Mouse (Mus musculus) MEL (cell line): Measurements from ENCODE around the gene H2-Eb1. TPM values are rescaled to one million over a fixed set of nuclear protein-coding genes. Genes with fewer than 3 reads are reported as not detected.

ENCODE experiments used
- DNase-seq: peaks from one replicate; pipeline ENCODE4 v3.0.0; 2011; ENCODE audit warnings: low read depth, low spot score
- H3K27ac ChIP-seq: 2 replicates; pipeline ENCODE4 v1.5.1; 2012; ENCODE audit warnings: low read depth, mild to moderate bottlenecking, control low read depth, low read length, moderate library complexity; ENCODE audit not compliant: control insufficient read depth
- H3K27me3 ChIP-seq, 2 experiments: fragments of 150-350 bp in 1 of 2; sonication (generic) in 1 of 2; 2 replicates each; pipeline ENCODE4 v1.6.1; 2012; ENCODE audit warnings: low read length in 2 of 2, mild to moderate bottlenecking in 2 of 2, improper control_type of control experiment in 1 of 2, moderate library complexity in 1 of 2; ENCODE audit not compliant: insufficient read depth in 2 of 2, control insufficient read depth in 1 of 2
- H3K36me3 ChIP-seq, 2 experiments: 2 replicates each; pipeline ENCODE4 v1.6.1; 2012 to 2014; ENCODE audit warnings: low read length in 2 of 2, improper control_type of control experiment in 1 of 2, inconsistent platforms in 1 of 2, mild to moderate bottlenecking in 1 of 2; ENCODE audit not compliant: insufficient read depth in 2 of 2, control insufficient read depth in 1 of 2
- H3K4me1 ChIP-seq, 2 experiments: fragments of 150-350 bp in 1 of 2; sonication (generic) in 1 of 2; 2 replicates each; pipeline ENCODE4 v1.6.1; 2012; ENCODE audit warnings: low read length in 2 of 2, improper control_type of control experiment in 1 of 2, mild to moderate bottlenecking in 1 of 2; ENCODE audit not compliant: insufficient read depth in 2 of 2, control insufficient read depth in 1 of 2
- H3K4me3 ChIP-seq, 2 experiments: fragments of 150-350 bp in 1 of 2; sonication (generic) in 1 of 2; 2 replicates each; pipeline ENCODE4 v1.5.1; 2012; ENCODE audit warnings: low read depth in 2 of 2, low read length in 2 of 2, mild to moderate bottlenecking in 2 of 2, moderate library complexity in 2 of 2, control low read depth in 1 of 2, improper control_type of control experiment in 1 of 2; ENCODE audit not compliant: control insufficient read depth in 1 of 2, insufficient read depth in 1 of 2
- H3K79me2 ChIP-seq: 2 replicates; pipeline ENCODE4 v1.6.1; 2012; ENCODE audit warnings: mild to moderate bottlenecking, low read length, moderate library complexity; ENCODE audit not compliant: control insufficient read depth, poor library complexity, insufficient read depth
- H3K9ac ChIP-seq: 2 replicates; pipeline ENCODE4 v1.6.1; 2012; ENCODE audit warnings: low read depth, mild to moderate bottlenecking, control low read depth, low read length, moderate library complexity; ENCODE audit not compliant: control insufficient read depth, poor library complexity, severe bottlenecking
- H3K9me3 ChIP-seq: fragments of 150-350 bp; sonication (generic); replicated peaks from 2 replicates; pipeline ENCODE4 v1.6.1; 2012; ENCODE audit warnings: mild to moderate bottlenecking, low read length, improper control_type of control experiment, moderate library complexity; ENCODE audit not compliant: insufficient read depth
- BHLHE40 ChIP-seq: IDR thresholded peaks from 2 replicates; pipeline ENCODE4 v1.6.1; 2012; ENCODE audit warnings: low read depth, mild to moderate bottlenecking, inconsistent platforms, low read length, improper control_type of control experiment, borderline replicate concordance
- CHD1 ChIP-seq: IDR thresholded peaks from 2 replicates; pipeline ENCODE4 v1.6.1; 2012; ENCODE audit warnings: low read depth, mild to moderate bottlenecking, inconsistent platforms, low read length, improper control_type of control experiment
- CTCF ChIP-seq, 3 experiments: IDR thresholded peaks in 2 of 3; conservative IDR thresholded peaks in 1 of 3; 2 replicates each; pipeline ENCODE4 v1.5.1; 2011 to 2012; ENCODE audit warnings: low read length in 3 of 3, low read depth in 2 of 3, mild to moderate bottlenecking in 2 of 3, improper control_type of control experiment in 1 of 3, inconsistent platforms in 1 of 3, mixed read lengths in 1 of 3, moderate library complexity in 1 of 3; ENCODE audit not compliant: control insufficient read depth in 1 of 3, insufficient read depth in 1 of 3, poor library complexity in 1 of 3, severe bottlenecking in 1 of 3
- E2F4 ChIP-seq: IDR thresholded peaks from 2 replicates; pipeline ENCODE4 v1.6.1; 2011; ENCODE audit warnings: low read depth, low read length, improper control_type of control experiment, borderline replicate concordance
- EP300 ChIP-seq, 2 experiments: IDR thresholded peaks; 2 replicates each; pipeline ENCODE4 v1.6.1; 2011; ENCODE audit warnings: improper control_type of control experiment in 2 of 2, low read length in 2 of 2, low read depth in 1 of 2, mild to moderate bottlenecking in 1 of 2
- ETS1 ChIP-seq: IDR thresholded peaks from 2 replicates; pipeline ENCODE4 v1.6.1; 2012; ENCODE audit warnings: low read depth, mild to moderate bottlenecking, inconsistent platforms, low read length, improper control_type of control experiment, moderate library complexity
- GABPA ChIP-seq: IDR thresholded peaks from 2 replicates; pipeline ENCODE4 v1.6.1; 2012; ENCODE audit warnings: low read depth, mild to moderate bottlenecking, inconsistent platforms, low read length, improper control_type of control experiment, moderate library complexity
- HCFC1 ChIP-seq: IDR thresholded peaks from 2 replicates; pipeline ENCODE4 v1.6.1; 2012; ENCODE audit warnings: low read depth, mild to moderate bottlenecking, inconsistent platforms, low read length, improper control_type of control experiment, moderate library complexity
- KAT2A ChIP-seq: conservative IDR thresholded peaks from 2 replicates; pipeline ENCODE4 v1.6.1; 2012; ENCODE audit warnings: low read depth, low read length, improper control_type of control experiment, inconsistent platforms
- MAFK ChIP-seq: IDR thresholded peaks from 2 replicates; pipeline ENCODE4 v1.6.1; 2011; ENCODE audit warnings: low read depth, mild to moderate bottlenecking, low read length, improper control_type of control experiment, borderline replicate concordance
- MAX ChIP-seq: IDR thresholded peaks from 2 replicates; pipeline ENCODE4 v1.6.1; 2011; ENCODE audit warnings: low read length, improper control_type of control experiment
- MAZ ChIP-seq: IDR thresholded peaks from 2 replicates; pipeline ENCODE4 v1.6.1; 2012; ENCODE audit warnings: low read depth, mild to moderate bottlenecking, inconsistent platforms, low read length, improper control_type of control experiment
- MEF2A ChIP-seq: IDR thresholded peaks from 2 replicates; pipeline ENCODE4 v1.6.1; 2014; ENCODE audit warnings: low read depth, mild to moderate bottlenecking, inconsistent platforms, low read length, improper control_type of control experiment; ENCODE audit not compliant: poor library complexity, insufficient replicate concordance, severe bottlenecking; ENCODE audit errors: extremely low read depth
- MXI1 ChIP-seq: IDR thresholded peaks from 2 replicates; pipeline ENCODE4 v1.6.1; 2011; ENCODE audit warnings: mild to moderate bottlenecking, low read depth, low read length, improper control_type of control experiment
- MYB ChIP-seq: IDR thresholded peaks from 2 replicates; pipeline ENCODE4 v1.6.1; 2011; ENCODE audit warnings: mild to moderate bottlenecking, low read depth, low read length, improper control_type of control experiment
- MYC ChIP-seq: IDR thresholded peaks from 2 replicates; pipeline ENCODE4 v1.6.1; 2011; ENCODE audit warnings: low read depth, mild to moderate bottlenecking, low read length, improper control_type of control experiment, moderate library complexity
- NELFE ChIP-seq: IDR thresholded peaks from 2 replicates; pipeline ENCODE4 v1.6.1; 2011; ENCODE audit warnings: low read depth, low read length, improper control_type of control experiment
- NRF1 ChIP-seq: IDR thresholded peaks from 2 replicates; pipeline ENCODE4 v1.6.1; 2014; ENCODE audit warnings: low read depth, mild to moderate bottlenecking, inconsistent platforms, low read length, improper control_type of control experiment, moderate library complexity; ENCODE audit not compliant: poor library complexity, insufficient read depth, severe bottlenecking
- POLR2A ChIP-seq, 2 experiments: IDR thresholded peaks; 2 replicates each; pipeline ENCODE4 v1.6.1; 2011 to 2012; ENCODE audit warnings: low read length in 2 of 2, mild to moderate bottlenecking in 2 of 2, control low read depth in 1 of 2, improper control_type of control experiment in 1 of 2, low read depth in 1 of 2, moderate library complexity in 1 of 2; ENCODE audit not compliant: control insufficient read depth in 1 of 2, insufficient read depth in 1 of 2, poor library complexity in 1 of 2
- POLR2AphosphoS2 ChIP-seq: IDR thresholded peaks from 2 replicates; pipeline ENCODE4 v1.6.1; 2011; ENCODE audit warnings: low read length, improper control_type of control experiment
- RAD21 ChIP-seq: IDR thresholded peaks from 2 replicates; pipeline ENCODE4 v1.6.1; 2011; ENCODE audit warnings: mild to moderate bottlenecking, low read depth, low read length, improper control_type of control experiment
- SIN3A ChIP-seq: IDR thresholded peaks from 2 replicates; pipeline ENCODE4 v1.6.1; 2012; ENCODE audit warnings: low read length, improper control_type of control experiment, inconsistent platforms
- TAL1 ChIP-seq: IDR thresholded peaks from 2 replicates; pipeline ENCODE4 v1.6.1; 2012; ENCODE audit warnings: mild to moderate bottlenecking, inconsistent platforms, low read length, moderate library complexity, mixed read lengths
- TBP ChIP-seq: IDR thresholded peaks from 2 replicates; pipeline ENCODE4 v1.8.0; 2011; ENCODE audit warnings: low read depth, low read length, improper control_type of control experiment
- TCF12 ChIP-seq: IDR thresholded peaks from 2 replicates; pipeline ENCODE4 v1.6.1; 2014; ENCODE audit warnings: low read depth, mild to moderate bottlenecking, inconsistent platforms, low read length, improper control_type of control experiment, moderate library complexity
- UBTF ChIP-seq: IDR thresholded peaks from 2 replicates; pipeline ENCODE4 v1.6.1; 2012; ENCODE audit warnings: low read depth, mild to moderate bottlenecking, inconsistent platforms, low read length, improper control_type of control experiment, moderate library complexity, borderline replicate concordance; ENCODE audit not compliant: insufficient read depth
- USF2 ChIP-seq, 2 experiments: IDR thresholded peaks; 2 replicates each; pipeline ENCODE4 v1.6.1; 2011 to 2012; ENCODE audit warnings: improper control_type of control experiment in 2 of 2, low read length in 2 of 2, borderline replicate concordance in 1 of 2, inconsistent platforms in 1 of 2, low read depth in 1 of 2, mild to moderate bottlenecking in 1 of 2; ENCODE audit not compliant: insufficient read depth in 1 of 2
- ZKSCAN1 ChIP-seq: IDR thresholded peaks from 2 replicates; pipeline ENCODE4 v1.6.1; 2012; ENCODE audit warnings: low read depth, mild to moderate bottlenecking, inconsistent platforms, low read length, improper control_type of control experiment, moderate library complexity
- polyA plus RNA-seq, 2 experiments: library from polyadenylated mRNA; stranded (reverse) in 1 of 2; unstranded in 1 of 2; fragments of >175 nt in 1 of 2; fragments of >200 nt in 1 of 2; gene quantifications; 2 replicates each; pipeline versions ENCODE4 v1.2.1 to v1.2.4; 2012; ENCODE audit warnings: low replicate concordance in 2 of 2, low read depth in 1 of 2; ENCODE audit not compliant: insufficient read length in 2 of 2, insufficient read depth in 1 of 2, missing spikeins in 1 of 2
- total RNA-seq: library from RNA; depleted of rRNA; stranded (reverse); fragments of 300-350 nt; gene quantifications from 2 replicates; pipeline ENCODE4 v1.2.3, GENCODE M21; 2012

The H2-Eb1 gene
- total and polyA plus RNA-seq, 3 experiments = 0.07 to 0.15 TPM; not detected in 1

GRCm38 (mm10) chr17:34264452-34265351 is 41.0 kb upstream of the H2-Eb1 start:
- Histone ChIP-seq H3K4me3 (no peak overlapping the region), H3K4me1 (no peaks in the 10 kb centered on the region), H3K27ac (no peak overlapping the region), H3K36me3 (no peaks in the 10 kb centered on the region)
- TF ChIP-seq UBTF (no peak), USF2 (IDR thresholded peaks at IDR 0.05; ENCODE audit: borderline replicate concordance in 1 of 2, insufficient read depth in 1 of 2, low read depth in 1 of 2, low read length in 2 of 2) (no peak), CHD1 (no peak), MYB (no peak), MYC (no peak), TCF12 (no peak), SIN3A (no peak), MEF2A (no peak), NRF1 (no peak), EP300 (IDR thresholded peaks at IDR 0.05; ENCODE audit: low read depth in 1 of 2, low read length in 2 of 2) (no peak), GABPA (no peak), TAL1 (no peak), MXI1 (no peak), MAFK (no peak), MAZ (no peak)
- TF ChIP-seq, all 39 proteins: peak for 0
- H3K9ac ChIP-seq = no peak overlapping the region
- H3K9me3 ChIP-seq = no peaks in the 10 kb centered on the region
- no peaks in the 10 kb centered on the region for H3K79me2 ChIP-seq
- no peaks in the 10 kb centered on the region for H3K27me3 ChIP-seq
- DNase-seq = no peak

GRCm38 (mm10) chr17:34268262-34268661 is 37.4 kb upstream of the H2-Eb1 start:
- Histone ChIP-seq H3K79me2 (no peaks in the 10 kb centered on the region), H3K4me3 (no peak overlapping the region), H3K4me1 (no peaks in the 10 kb centered on the region), H3K27ac (no peak overlapping the region), H3K36me3 (no peaks in the 10 kb centered on the region), H3K27me3 (no peaks in the 10 kb centered on the region), H3K9me3 (no peaks in the 10 kb centered on the region), H3K9ac (no peak overlapping the region)
- DNase-seq = no peak
- no peak for TF ChIP-seq MYC
- no peak for TF ChIP-seq NELFE
- TF ChIP-seq BHLHE40 = no peak
- TF ChIP-seq KAT2A = no peak
- TF ChIP-seq POLR2AphosphoS2 = no peak
- no peak for TF ChIP-seq CTCF (IDR thresholded peaks at IDR 0.05 in 2 of 3, conservative IDR thresholded peaks at IDR 0.05 in 1 of 3; ENCODE audit: control insufficient read depth in 1 of 3, insufficient read depth in 1 of 3, low read depth in 2 of 3, low read length in 3 of 3, poor library complexity in 1 of 3, severe bottlenecking in 1 of 3)
- TF ChIP-seq E2F4 = no peak
- no peak for TF ChIP-seq MAZ
- no peak for TF ChIP-seq GABPA
- no peak for TF ChIP-seq TBP
- TF ChIP-seq USF2 (IDR thresholded peaks at IDR 0.05; ENCODE audit: borderline replicate concordance in 1 of 2, insufficient read depth in 1 of 2, low read depth in 1 of 2, low read length in 2 of 2) = no peak
- TF ChIP-seq RAD21 = no peak
- no peak for TF ChIP-seq HCFC1
- TF ChIP-seq ETS1 = no peak
- no peak for TF ChIP-seq ZKSCAN1
- no peak for TF ChIP-seq MAX
- TF ChIP-seq POLR2A (IDR thresholded peaks at IDR 0.05; ENCODE audit: control insufficient read depth in 1 of 2, insufficient read depth in 1 of 2, low read depth in 1 of 2, low read length in 2 of 2, poor library complexity in 1 of 2) = no peak
